Mouse (Mus musculus) G1E (cell line): ENCODE measurements around the gene Thap11. TPM values are rescaled to one million over a fixed set of nuclear protein-coding genes. Genes with fewer than 3 reads are reported as not detected.

Source experiments
- ATAC-seq: 2 replicates; pipeline ENCODE4 v1.8.0; 2016; ENCODE audit warnings: mild to moderate bottlenecking; ENCODE audit not compliant: insufficient number of reproducible peaks, poor library complexity, low FRiP score, severe bottlenecking; ENCODE audit errors: extremely low read depth
- DNase-seq: peaks from one replicate; pipeline ENCODE4 v3.0.0; 2012; ENCODE audit warnings: low spot score
- H3K27me3 ChIP-seq: 2 replicates; pipeline ENCODE4 v1.6.1; 2012; ENCODE audit warnings: mild to moderate bottlenecking, low read length, inconsistent platforms; ENCODE audit not compliant: insufficient read depth
- H3K36me3 ChIP-seq: replicated peaks from 2 replicates; pipeline ENCODE3; 2012; ENCODE audit warnings: mild to moderate bottlenecking, inconsistent platforms
- H3K4me1 ChIP-seq: 2 replicates; pipeline ENCODE4 v1.6.1; 2012; ENCODE audit warnings: low read depth, low read length, inconsistent platforms, mixed read lengths; ENCODE audit not compliant: insufficient read depth
- H3K4me3 ChIP-seq: 2 replicates; pipeline ENCODE4 v1.5.1; 2012; ENCODE audit warnings: low read depth, mild to moderate bottlenecking, inconsistent platforms, low read length, moderate library complexity, mixed read lengths
- H3K9me3 ChIP-seq: replicated peaks from 2 replicates; pipeline ENCODE4 v1.6.1; 2012; ENCODE audit warnings: inconsistent platforms
- CTCF ChIP-seq: IDR thresholded peaks from 2 replicates; pipeline ENCODE4 v1.5.1; 2012; ENCODE audit warnings: low read depth, low read length, inconsistent platforms, mixed read lengths
- GATA1 ChIP-seq: IDR thresholded peaks from 2 replicates; pipeline ENCODE4 v1.6.1; 2012; ENCODE audit warnings: borderline replicate concordance, low read length, inconsistent platforms, mixed read lengths
- GATA2 ChIP-seq: IDR thresholded peaks from 2 replicates; pipeline ENCODE4 v1.6.1; 2012; ENCODE audit warnings: low read depth, low read length, inconsistent platforms, borderline replicate concordance
- POLR2AphosphoS5 ChIP-seq: IDR thresholded peaks from 2 replicates; pipeline ENCODE4 v1.6.1; 2012; ENCODE audit warnings: low read depth, low read length, inconsistent platforms; ENCODE audit not compliant: insufficient replicate concordance
- TAL1 ChIP-seq: conservative IDR thresholded peaks from 2 replicates; pipeline ENCODE4 v1.6.1; 2012; ENCODE audit warnings: low read depth, low read length, inconsistent platforms, mixed read lengths
- polyA plus RNA-seq: library from polyadenylated mRNA; stranded (reverse); fragments of >175 nt; gene quantifications from 2 replicates; pipeline ENCODE4 v1.2.3, GENCODE M21; 2012
- total RNA-seq, 2 experiments: library from RNA; stranded (forward) in 1 of 2; stranded (reverse) in 1 of 2; fragments of 200-1000 nt in 1 of 2; fragments of >200 nt in 1 of 2; fragmentation: Nextera tagmentation in 1 of 2; gene quantifications; 2 replicates each; pipeline ENCODE4 v1.2.3; 2014 to 2017

Thap11 gene
- total RNA-seq (2014; fragmentation: Nextera tagmentation) (18.1 and 22.5 TPM in 2 replicates), total RNA-seq (2017) (35.8 and 42.5 TPM in 2 replicates), polyA plus RNA-seq (31.7 and 34.2 TPM in 2 replicates)

GRCm38 (mm10) chr8:105854715-105855216 lies at the start of gene Thap11:
Gene Thap11, plus strand, starts transcription at chr8:105855132.
- TF ChIP-seq GATA1 (no peak), CTCF (peak; percentile 80), POLR2AphosphoS5 (no peak), GATA2 (no peak), TAL1 (no peak)

GRCm38 (mm10) chr8:105805346-105805745 lies 49.6 kb upstream of the Thap11 start:
- ATAC-seq (no peak), DNase-seq (no peak)
- no peaks in the 10 kb centered on the region for H3K27me3 ChIP-seq
- peaks cover 51% of the 10 kb centered on the region for H3K36me3 ChIP-seq
- no peaks in the 10 kb centered on the region for H3K9me3 ChIP-seq
- TF ChIP-seq POLR2AphosphoS5 (no peak), TAL1 (no peak), GATA2 (no peak), CTCF (no peak), GATA1 (no peak)
- H3K4me3 ChIP-seq = no peak overlapping the region
- peaks cover 72% of the 10 kb centered on the region for H3K4me1 ChIP-seq

More at GRCm38 (mm10) chr8:105854715-105855216, at the start of gene Thap11:
- peaks cover 32% of the 10 kb centered on the region for H3K36me3 ChIP-seq
- ATAC-seq (peak; percentile 59), DNase-seq (peak; percentile 86)
- H3K27me3 ChIP-seq = no peaks in the 10 kb centered on the region
- H3K9me3 ChIP-seq = no peaks in the 10 kb centered on the region
- peak within 1 kb of the TSS; percentile 77 for H3K4me3 ChIP-seq
- H3K4me1 ChIP-seq = peaks cover 62% of the 10 kb centered on the region

GRCm38 (mm10) chr8:105805964-105806363 lies 49.0 kb upstream of the Thap11 start:
- peaks cover 56% of the 10 kb centered on the region for H3K36me3 ChIP-seq
- no peak overlapping the region for H3K4me3 ChIP-seq
- peaks cover 73% of the 10 kb centered on the region for H3K4me1 ChIP-seq
- H3K27me3 ChIP-seq = no peaks in the 10 kb centered on the region
- DNase-seq (no peak), ATAC-seq (no peak)
- H3K9me3 ChIP-seq = no peaks in the 10 kb centered on the region
- TF ChIP-seq CTCF = no peak

GRCm38 (mm10) chr8:105807766-105808165 lies 47.2 kb upstream of the Thap11 start:
- ATAC-seq = no peak
- Histone ChIP-seq H3K4me3 (no peak overlapping the region), H3K4me1 (peaks cover 77% of the 10 kb centered on the region), H3K36me3 (peaks cover 74% of the 10 kb centered on the region), H3K27me3 (no peaks in the 10 kb centered on the region), H3K9me3 (no peaks in the 10 kb centered on the region)
- TF ChIP-seq CTCF (no peak), POLR2AphosphoS5 (no peak), GATA2 (no peak), GATA1 (no peak)
- no peak for DNase-seq

- TF ChIP-seq GATA1 (no peak), GATA2 (no peak), TAL1 (no peak), POLR2AphosphoS5 (no peak), CTCF (no peak)
- Histone ChIP-seq H3K4me3 (no peak overlapping the region), H3K9me3 (no peaks in the 10 kb centered on the region), H3K36me3 (peaks cover 79% of the 10 kb centered on the region), H3K4me1 (peaks cover 78% of the 10 kb centered on the region), H3K27me3 (no peaks in the 10 kb centered on the region)
- ATAC-seq (no peak), DNase-seq (no peak)
These were observed 46.5 kb upstream of the Thap11 start for GRCm38 (mm10) chr8:105808480-105808879.

- no peak for TF ChIP-seq POLR2AphosphoS5
- no peak for TF ChIP-seq GATA1
- no peak for TF ChIP-seq GATA2
- TF ChIP-seq TAL1 = no peak
- TF ChIP-seq CTCF = no peak
- ATAC-seq (no peak), DNase-seq (no peak)
- no peaks in the 10 kb centered on the region for H3K9me3 ChIP-seq
- no peaks in the 10 kb centered on the region for H3K27me3 ChIP-seq
- peak overlapping the region; percentile 39; the same call in 1 of the 2 replicates for H3K4me3 ChIP-seq
- H3K36me3 ChIP-seq = peaks cover 79% of the 10 kb centered on the region
- peaks cover 79% of the 10 kb centered on the region for H3K4me1 ChIP-seq
These were observed 44.6 kb upstream of the Thap11 start for GRCm38 (mm10) chr8:105810245-105810786.
